Mouse (Mus musculus): ENCODE results near the gene Kat8. TPM values are rescaled to one million over a fixed set of nuclear protein-coding genes. Genes with fewer than 3 reads are reported as not detected.

Gene Kat8
- polyA plus RNA-seq, 1 experiment from 2014 or later = 37.9 TPM

DNA sequence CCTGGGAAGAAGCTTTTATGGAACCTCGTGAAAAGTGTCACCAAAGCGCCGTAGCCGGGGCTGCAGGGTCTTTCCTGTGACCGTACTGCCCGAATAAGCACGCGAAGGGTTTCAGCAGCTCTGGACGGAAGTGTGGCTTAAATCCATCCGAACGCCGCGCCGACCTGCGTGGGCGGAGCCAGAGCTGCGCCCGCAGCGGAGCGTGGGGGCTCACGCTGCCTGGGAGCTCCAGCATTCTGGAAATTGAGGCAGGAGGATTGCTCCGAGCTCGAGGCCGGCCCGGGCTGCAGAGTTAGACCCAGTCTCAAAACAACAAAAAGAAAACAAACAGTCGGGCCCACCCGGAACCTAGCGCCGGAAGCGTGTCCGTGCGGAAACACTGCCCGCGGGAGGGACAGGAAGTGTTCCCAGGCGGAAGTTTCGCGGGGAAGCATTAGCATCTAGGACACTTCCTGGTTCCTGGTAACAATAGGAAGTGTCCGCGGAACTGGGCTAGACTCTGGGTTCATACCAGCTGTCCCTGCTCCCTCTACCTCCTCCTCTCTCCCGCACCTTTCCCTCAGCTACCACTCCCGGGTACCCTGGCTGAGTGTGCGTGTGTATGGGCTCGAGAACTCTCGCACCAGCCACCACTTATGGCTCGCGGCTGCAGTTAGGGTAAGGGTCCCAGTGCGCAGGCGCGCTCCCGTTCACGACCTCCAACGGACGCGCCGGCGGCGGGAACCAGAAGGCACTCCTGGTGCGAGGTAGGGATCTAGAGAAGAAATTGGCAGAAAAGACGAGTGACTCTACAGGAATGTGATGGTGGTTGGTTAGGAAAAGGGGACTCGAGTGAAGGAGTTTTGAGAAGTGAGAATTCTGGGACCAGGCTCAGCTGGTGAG is 35.6 kb upstream of the Kat8 start, which contains the start of gene Zfp668:
Gene Zfp668 (minus strand): TSS at position 362 of the 882 bp plus-strand sequence.
- H3K36me3 ChIP-seq (ENCODE audit: control insufficient read depth, insufficient read depth, low read length) = peaks cover 46% of the 10 kb centered on the region
- peak; percentile 73 for ATAC-seq (replicated peaks; ENCODE audit: low FRiP score, low TSS enrichment, low read depth)
- peaks cover 18% of the 10 kb centered on the region for H3K4me1 ChIP-seq (replicated peaks; ENCODE audit: control insufficient read depth, insufficient read depth, low read length)
- under 1% methylated on average over 60 of the region's 60 CpGs for WGBS
- peak within 1 kb of the TSS; percentile 98 for H3K9ac ChIP-seq (ENCODE audit: low read length)
- H3K4me2 ChIP-seq (ENCODE audit: low read length) = peak within 1 kb of the TSS; percentile 79
- peak within 1 kb of the TSS; percentile 96 for H3K4me3 ChIP-seq (ENCODE audit: low read depth, low read length)
- no peaks in the 10 kb centered on the region for H3K9me3 ChIP-seq (ENCODE audit: control insufficient read depth, low read length)
- DNase-seq (ENCODE audit: low spot score) = peak; percentile 97
- H3K27ac ChIP-seq (ENCODE audit: low read depth) = peak within 1 kb of the TSS; percentile 99
- no peaks in the 10 kb centered on the region for H3K27me3 ChIP-seq (replicated peaks; ENCODE audit: control insufficient read depth, insufficient read depth, low read length)

- H3K4me2 ChIP-seq (ENCODE audit: low read length) = no peak overlapping the region
- H3K9me3 ChIP-seq (ENCODE audit: control insufficient read depth, low read length) = no peaks in the 10 kb centered on the region
- 94% methylated on average over 9 of the region's 9 CpGs for WGBS
- no peak for ATAC-seq (replicated peaks; ENCODE audit: low FRiP score, low TSS enrichment, low read depth)
- peaks cover 67% of the 10 kb centered on the region for H3K36me3 ChIP-seq (ENCODE audit: control insufficient read depth, insufficient read depth, low read length)
- no peak overlapping the region for H3K9ac ChIP-seq (ENCODE audit: low read length)
- no peak overlapping the region for H3K27ac ChIP-seq (ENCODE audit: low read depth)
- no peak overlapping the region for H3K4me3 ChIP-seq (ENCODE audit: low read depth, low read length)
- H3K27me3 ChIP-seq (replicated peaks; ENCODE audit: control insufficient read depth, insufficient read depth, low read length) = no peaks in the 10 kb centered on the region
- no peak for DNase-seq (ENCODE audit: low spot score)
- peaks cover 22% of the 10 kb centered on the region for H3K4me1 ChIP-seq (replicated peaks; ENCODE audit: control insufficient read depth, insufficient read depth, low read length)
Observed at GRCm38 (mm10) chr7:127879301-127879700, 33.0 kb upstream of the Kat8 start.

- no peaks in the 10 kb centered on the region for H3K27me3 ChIP-seq (replicated peaks; ENCODE audit: control insufficient read depth, insufficient read depth, low read length)
- no peaks in the 10 kb centered on the region for H3K9me3 ChIP-seq (ENCODE audit: control insufficient read depth, low read length)
- DNase-seq (ENCODE audit: low spot score) (no peak), ATAC-seq (replicated peaks; ENCODE audit: low FRiP score, low TSS enrichment, low read depth) (no peak)
- H3K4me3 ChIP-seq (ENCODE audit: low read depth, low read length) = no peak overlapping the region
- H3K27ac ChIP-seq (ENCODE audit: low read depth) = no peak overlapping the region
- peaks cover 19% of the 10 kb centered on the region for H3K4me1 ChIP-seq (replicated peaks; ENCODE audit: control insufficient read depth, insufficient read depth, low read length)
- H3K4me2 ChIP-seq (ENCODE audit: low read length) = no peak overlapping the region
- H3K9ac ChIP-seq (ENCODE audit: low read length) = no peak overlapping the region
- WGBS = 86% methylated on average over 12 of the region's 12 CpGs
- peaks cover 78% of the 10 kb centered on the region for H3K36me3 ChIP-seq (ENCODE audit: control insufficient read depth, insufficient read depth, low read length)
Observed at GRCm38 (mm10) chr7:127880431-127880830, 31.9 kb upstream of the Kat8 start.

DNA sequence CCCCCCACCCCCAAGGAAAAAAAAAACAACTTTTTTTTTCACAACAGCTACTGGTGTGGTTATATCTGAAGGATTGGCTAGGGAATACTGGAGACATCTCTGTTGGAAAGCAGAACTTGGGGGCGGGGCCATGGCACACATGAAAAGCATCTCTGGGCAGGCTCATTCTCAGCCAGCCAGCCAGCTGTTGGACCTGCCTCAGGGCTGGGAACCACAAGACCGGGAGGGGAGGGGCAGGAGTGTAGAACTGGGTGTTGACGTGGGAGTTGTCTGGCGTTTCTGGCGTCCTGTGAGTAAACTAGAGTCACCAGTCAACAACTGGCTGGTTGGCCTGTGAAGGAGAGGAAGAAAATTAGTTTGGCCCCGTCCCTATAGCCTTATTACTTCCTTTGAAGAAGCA is 26.4 kb upstream of the Kat8 start:
- Histone ChIP-seq H3K9me3 (ENCODE audit: control insufficient read depth, low read length) (no peaks in the 10 kb centered on the region), H3K9ac (ENCODE audit: low read length) (0 out of 2 replicates have a peak overlapping the region, but pooled peaks have one; percentile 1), H3K27ac (ENCODE audit: low read depth) (no peak overlapping the region), H3K4me1 (replicated peaks; ENCODE audit: control insufficient read depth, insufficient read depth, low read length) (peaks cover 11% of the 10 kb centered on the region; the same call in 1 of the 2 replicates), H3K27me3 (replicated peaks; ENCODE audit: control insufficient read depth, insufficient read depth, low read length) (no peaks in the 10 kb centered on the region), H3K4me3 (ENCODE audit: low read depth, low read length) (no peak overlapping the region), H3K4me2 (ENCODE audit: low read length) (no peak overlapping the region), H3K36me3 (ENCODE audit: control insufficient read depth, insufficient read depth, low read length) (peaks cover 94% of the 10 kb centered on the region)
- 55% methylated on average over 6 of the region's 6 CpGs for WGBS
- no peak for DNase-seq (ENCODE audit: low spot score)
- ATAC-seq (replicated peaks; ENCODE audit: low FRiP score, low TSS enrichment, low read depth) = no peak

GRCm38 (mm10) chr7:127886551-127886950 is 25.8 kb upstream of the Kat8 start:
- Histone ChIP-seq H3K9ac (ENCODE audit: low read length) (no peak overlapping the region), H3K9me3 (ENCODE audit: control insufficient read depth, low read length) (no peaks in the 10 kb centered on the region)

GRCm38 (mm10) chr7:127887191-127887590 is 25.1 kb upstream of the Kat8 start:
- H3K4me2 ChIP-seq (ENCODE audit: low read length) = no peak overlapping the region
- H3K9ac ChIP-seq (ENCODE audit: low read length) = no peak overlapping the region
- H3K9me3 ChIP-seq (ENCODE audit: control insufficient read depth, low read length) = no peaks in the 10 kb centered on the region
- H3K4me1 ChIP-seq (replicated peaks; ENCODE audit: control insufficient read depth, insufficient read depth, low read length) = peaks cover 11% of the 10 kb centered on the region; the same call in 1 of the 2 replicates
- no peak for DNase-seq (ENCODE audit: low spot score)
- no peak overlapping the region for H3K27ac ChIP-seq (ENCODE audit: low read depth)
- no peaks in the 10 kb centered on the region for H3K27me3 ChIP-seq (replicated peaks; ENCODE audit: control insufficient read depth, insufficient read depth, low read length)
- H3K36me3 ChIP-seq (ENCODE audit: control insufficient read depth, insufficient read depth, low read length) = peaks cover 82% of the 10 kb centered on the region
- H3K4me3 ChIP-seq (ENCODE audit: low read depth, low read length) = no peak overlapping the region
- no peak for ATAC-seq (replicated peaks; ENCODE audit: low FRiP score, low TSS enrichment, low read depth)
- 83% methylated on average over 8 of the region's 8 CpGs for WGBS

More at GRCm38 (mm10) chr7:127886551-127886950, 25.8 kb upstream of the Kat8 start:
- Histone ChIP-seq H3K4me3 (ENCODE audit: low read depth, low read length) (no peak overlapping the region), H3K4me1 (replicated peaks; ENCODE audit: control insufficient read depth, insufficient read depth, low read length) (peaks cover 11% of the 10 kb centered on the region; the same call in 1 of the 2 replicates), H3K4me2 (ENCODE audit: low read length) (no peak overlapping the region), H3K36me3 (ENCODE audit: control insufficient read depth, insufficient read depth, low read length) (peaks cover 88% of the 10 kb centered on the region), H3K27ac (ENCODE audit: low read depth) (no peak overlapping the region), H3K27me3 (replicated peaks; ENCODE audit: control insufficient read depth, insufficient read depth, low read length) (no peaks in the 10 kb centered on the region)
- 89% methylated on average over 6 of the region's 6 CpGs for WGBS
- DNase-seq (ENCODE audit: low spot score) = no peak
- no peak for ATAC-seq (replicated peaks; ENCODE audit: low FRiP score, low TSS enrichment, low read depth)

- H3K9me3 ChIP-seq (ENCODE audit: control insufficient read depth, low read length) = no peaks in the 10 kb centered on the region
- no peaks in the 10 kb centered on the region for H3K27me3 ChIP-seq (replicated peaks; ENCODE audit: control insufficient read depth, insufficient read depth, low read length)
- peaks cover 11% of the 10 kb centered on the region; the same call in 1 of the 2 replicates for H3K4me1 ChIP-seq (replicated peaks; ENCODE audit: control insufficient read depth, insufficient read depth, low read length)
- H3K27ac ChIP-seq (ENCODE audit: low read depth) = no peak overlapping the region
- H3K9ac ChIP-seq (ENCODE audit: low read length) = no peak overlapping the region
- DNase-seq (ENCODE audit: low spot score) (no peak), ATAC-seq (replicated peaks; ENCODE audit: low FRiP score, low TSS enrichment, low read depth) (no peak)
- H3K4me3 ChIP-seq (ENCODE audit: low read depth, low read length) = no peak overlapping the region
- no peak overlapping the region for H3K4me2 ChIP-seq (ENCODE audit: low read length)
- peaks cover 82% of the 10 kb centered on the region for H3K36me3 ChIP-seq (ENCODE audit: control insufficient read depth, insufficient read depth, low read length)
- 72% methylated on average over 3 of the region's 3 CpGs for WGBS
Observed at GRCm38 (mm10) chr7:127887781-127888180, 24.5 kb upstream of the Kat8 start.

DNA sequence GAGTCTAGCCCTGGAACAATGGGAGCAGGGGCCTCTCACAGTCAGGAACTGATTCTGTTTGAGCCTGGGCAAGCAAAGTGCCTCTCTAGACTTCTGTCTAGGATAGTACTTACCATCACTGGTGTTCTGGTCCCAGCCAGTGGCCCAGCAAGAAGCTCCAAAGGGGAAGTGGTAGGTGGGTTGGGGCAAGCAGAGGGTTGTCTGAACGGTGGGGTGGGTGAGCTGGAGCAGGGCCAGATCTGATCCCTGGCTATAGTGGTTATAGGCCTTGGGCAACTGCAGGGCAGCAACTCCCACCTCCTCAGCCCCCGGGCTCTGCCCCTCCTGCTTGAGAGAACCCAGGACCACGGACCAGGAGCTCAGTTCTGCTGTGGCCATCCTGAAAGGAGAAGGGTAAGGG is 23.5 kb upstream of the Kat8 start:
- Histone ChIP-seq H3K4me2 (ENCODE audit: low read length) (no peak overlapping the region), H3K9me3 (ENCODE audit: control insufficient read depth, low read length) (no peaks in the 10 kb centered on the region), H3K9ac (ENCODE audit: low read length) (no peak overlapping the region), H3K4me1 (replicated peaks; ENCODE audit: control insufficient read depth, insufficient read depth, low read length) (peaks cover 4% of the 10 kb centered on the region; the same call in 1 of the 2 replicates), H3K36me3 (ENCODE audit: control insufficient read depth, insufficient read depth, low read length) (peaks cover 77% of the 10 kb centered on the region), H3K4me3 (ENCODE audit: low read depth, low read length) (no peak overlapping the region), H3K27me3 (replicated peaks; ENCODE audit: control insufficient read depth, insufficient read depth, low read length) (no peaks in the 10 kb centered on the region), H3K27ac (ENCODE audit: low read depth) (no peak overlapping the region)
- ATAC-seq (replicated peaks; ENCODE audit: low FRiP score, low TSS enrichment, low read depth) (no peak), DNase-seq (ENCODE audit: low spot score) (no peak)
- 70% methylated on average over 3 of the region's 3 CpGs for WGBS
